Mouse (Mus musculus): ENCODE measurements around the gene Rgl1.
"Not testable (repeated sequence)": the region's sequence is repeated elsewhere in the genome, so short reads cannot be mapped to it uniquely, and the experiment has no call there.

Gene Rgl1

DNA sequence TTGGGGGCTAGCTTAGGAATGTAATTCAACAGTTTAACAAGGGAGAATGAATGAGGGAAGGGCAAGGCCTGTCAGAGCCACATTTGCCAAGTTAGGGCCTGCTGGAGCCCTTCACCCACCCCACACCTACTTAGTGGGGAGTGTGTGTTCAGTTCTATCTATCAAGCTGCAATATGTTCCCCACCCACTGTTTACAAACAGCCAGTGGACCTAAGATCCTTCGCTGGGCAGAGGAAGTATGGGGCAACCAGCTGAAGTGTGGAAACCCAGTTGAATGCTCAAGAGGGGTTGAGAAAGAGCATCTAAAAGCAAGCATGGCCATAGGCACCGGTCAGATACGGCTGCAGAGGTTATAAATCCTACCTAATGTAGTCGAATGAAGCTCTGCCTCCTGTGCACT, 20.8 kb upstream of the Rgl1 start:
- in situ Hi-C loops (cut with MboI), result no loop called here

DNA sequence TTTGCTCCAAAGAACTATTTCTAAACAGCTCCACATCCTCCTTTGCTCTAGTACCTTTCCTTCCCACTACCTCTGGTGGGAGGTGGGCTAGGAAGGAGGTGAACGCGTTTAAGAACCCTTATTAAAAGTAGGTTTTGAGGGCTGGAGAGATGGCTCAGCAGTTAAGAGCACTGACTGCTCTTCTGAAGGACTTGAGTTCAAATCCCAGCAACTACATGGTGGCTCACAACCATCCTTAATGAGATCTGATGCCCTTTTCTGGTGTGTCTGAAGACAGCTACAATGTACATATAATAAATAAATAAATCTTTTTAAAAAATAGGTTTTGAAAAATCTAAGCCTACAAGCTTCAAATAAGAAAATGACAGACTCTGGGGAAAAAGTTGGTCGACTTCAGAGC, 19.3 kb upstream of the Rgl1 start:
- in situ Hi-C loops (cut with MboI), result not testable (repeated sequence)

DNA sequence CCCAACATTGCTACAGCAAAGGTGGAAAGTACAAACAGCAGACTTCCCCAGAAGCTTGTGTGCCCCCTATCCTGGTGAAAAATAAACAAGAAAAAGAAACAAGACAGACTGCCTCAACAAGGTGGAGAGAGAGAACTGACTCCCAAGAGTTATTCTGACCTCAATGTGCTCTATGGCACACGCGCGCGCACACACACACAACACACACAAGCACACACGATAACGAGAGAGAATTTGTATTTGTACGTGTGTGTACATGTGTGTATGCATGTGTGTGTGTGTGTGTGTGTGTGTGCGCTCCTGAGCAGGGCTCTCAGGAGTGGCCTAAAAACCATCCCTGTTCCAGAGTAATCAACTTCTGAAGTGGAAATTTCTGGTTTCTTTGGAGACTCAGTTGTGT, 18.5 kb upstream of the Rgl1 start:
- in situ Hi-C loops (cut with MboI), result no loop called here

DNA sequence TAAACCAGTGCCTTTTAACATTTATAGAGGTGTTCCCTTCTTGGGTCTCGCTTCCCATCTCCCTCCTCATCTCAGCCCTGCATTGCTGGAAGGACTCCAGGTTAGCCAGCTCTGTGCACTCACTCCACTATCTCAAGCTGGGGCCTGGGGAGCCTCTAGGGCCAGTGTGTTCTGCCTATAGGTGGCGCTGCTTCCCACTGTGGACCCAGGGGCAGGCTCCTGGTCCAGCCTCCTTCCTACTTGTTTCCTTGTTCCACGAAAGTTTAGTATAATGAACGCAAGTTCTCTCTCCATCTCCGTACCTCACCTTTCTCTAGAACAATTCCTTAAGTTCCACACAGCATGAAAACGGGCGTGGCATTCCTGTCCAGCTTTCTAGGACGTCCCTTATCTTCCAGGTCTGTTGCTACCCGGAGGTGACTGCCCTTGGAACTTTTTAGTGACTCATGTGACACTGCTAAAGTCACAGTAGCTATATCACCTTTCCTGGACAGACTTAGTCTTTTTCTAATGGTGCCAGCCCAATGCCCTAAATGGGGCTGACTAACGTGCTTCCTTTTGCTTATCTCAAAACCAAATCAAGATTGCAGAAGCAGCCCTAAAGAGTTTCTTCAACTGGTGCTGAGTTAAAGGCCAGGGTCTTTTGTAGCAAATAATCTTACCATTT, 13.1 kb upstream of the Rgl1 start:
- in situ Hi-C loops (cut with MboI), result no loop called here

DNA sequence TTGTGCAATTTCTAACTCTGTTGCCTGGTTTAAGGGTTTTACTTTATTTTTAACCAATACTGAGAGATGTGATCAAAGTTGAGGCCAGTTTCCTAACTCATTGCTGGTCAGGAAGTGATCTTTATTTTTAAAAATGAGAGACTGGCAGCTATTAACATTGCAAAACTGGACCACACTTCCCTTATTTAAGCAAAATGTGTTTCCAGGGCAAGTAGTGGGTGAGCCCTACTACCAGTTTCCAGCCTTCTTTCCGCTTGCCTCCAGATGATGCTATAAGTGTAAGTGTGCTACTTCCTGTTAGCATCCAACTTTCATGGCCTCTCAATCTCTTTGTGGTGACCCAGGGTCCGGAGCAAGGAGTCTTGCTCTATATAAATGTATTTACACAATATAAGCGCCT, 8.4 kb upstream of the Rgl1 start:
- in situ Hi-C loops (cut with MboI), result not testable (repeated sequence)

DNA sequence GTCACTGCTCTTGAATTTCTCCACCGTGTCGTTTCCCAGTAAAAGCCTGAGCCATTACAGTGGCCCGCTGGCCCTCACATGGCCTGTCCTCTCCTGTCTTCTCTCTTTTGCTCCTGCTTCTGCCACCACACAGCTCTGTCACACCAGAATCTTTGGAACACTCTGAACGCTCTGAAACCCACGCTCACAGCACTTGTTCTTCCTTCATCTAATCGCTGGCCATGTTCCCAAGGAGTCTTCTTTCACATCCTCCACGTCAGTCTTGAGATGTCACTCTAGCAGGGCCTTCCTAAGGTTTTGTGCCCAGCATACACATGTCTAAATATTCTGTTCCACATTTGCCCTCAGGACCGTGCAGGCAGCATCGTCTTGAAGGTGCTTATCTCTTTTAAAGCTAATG, 4.9 kb upstream of the Rgl1 start:
- in situ Hi-C loops (cut with MboI), result no loop called here

DNA sequence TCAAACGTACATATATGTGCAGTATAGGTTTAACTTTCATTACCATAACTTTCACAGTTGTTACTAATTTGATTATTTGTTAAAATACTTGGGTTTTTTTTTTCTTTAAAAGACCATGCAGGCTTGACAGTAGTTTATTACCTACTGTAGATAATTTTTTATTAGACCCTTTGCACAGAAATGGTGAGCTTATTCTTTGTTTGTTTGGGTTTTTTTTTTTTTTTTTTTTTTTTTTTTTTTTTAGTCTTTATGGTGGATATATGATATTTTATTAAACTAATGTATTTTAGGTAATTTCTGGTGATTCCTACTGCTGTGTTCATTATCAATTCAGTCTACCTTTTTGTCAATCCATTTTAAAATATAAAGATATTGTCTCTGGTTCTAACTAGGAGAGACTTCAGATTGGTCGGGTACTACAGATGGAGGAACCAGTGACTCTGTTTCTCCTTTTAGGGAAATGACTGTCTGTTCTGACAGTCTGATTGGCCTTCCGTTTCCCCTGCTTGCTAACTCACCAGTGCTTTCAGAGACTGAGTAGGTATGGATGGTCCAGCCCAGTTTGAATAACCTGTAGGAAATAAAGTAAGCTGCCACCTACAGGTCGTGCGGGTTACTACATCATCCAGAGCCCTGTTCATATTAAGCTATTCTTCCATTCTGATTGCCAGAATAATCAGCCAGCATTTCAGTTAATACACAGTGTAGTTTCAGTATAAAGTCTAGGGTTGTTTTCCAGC, 1.8 kb upstream of the Rgl1 start:
- in situ Hi-C loops (cut with MboI), result no loop called here

DNA sequence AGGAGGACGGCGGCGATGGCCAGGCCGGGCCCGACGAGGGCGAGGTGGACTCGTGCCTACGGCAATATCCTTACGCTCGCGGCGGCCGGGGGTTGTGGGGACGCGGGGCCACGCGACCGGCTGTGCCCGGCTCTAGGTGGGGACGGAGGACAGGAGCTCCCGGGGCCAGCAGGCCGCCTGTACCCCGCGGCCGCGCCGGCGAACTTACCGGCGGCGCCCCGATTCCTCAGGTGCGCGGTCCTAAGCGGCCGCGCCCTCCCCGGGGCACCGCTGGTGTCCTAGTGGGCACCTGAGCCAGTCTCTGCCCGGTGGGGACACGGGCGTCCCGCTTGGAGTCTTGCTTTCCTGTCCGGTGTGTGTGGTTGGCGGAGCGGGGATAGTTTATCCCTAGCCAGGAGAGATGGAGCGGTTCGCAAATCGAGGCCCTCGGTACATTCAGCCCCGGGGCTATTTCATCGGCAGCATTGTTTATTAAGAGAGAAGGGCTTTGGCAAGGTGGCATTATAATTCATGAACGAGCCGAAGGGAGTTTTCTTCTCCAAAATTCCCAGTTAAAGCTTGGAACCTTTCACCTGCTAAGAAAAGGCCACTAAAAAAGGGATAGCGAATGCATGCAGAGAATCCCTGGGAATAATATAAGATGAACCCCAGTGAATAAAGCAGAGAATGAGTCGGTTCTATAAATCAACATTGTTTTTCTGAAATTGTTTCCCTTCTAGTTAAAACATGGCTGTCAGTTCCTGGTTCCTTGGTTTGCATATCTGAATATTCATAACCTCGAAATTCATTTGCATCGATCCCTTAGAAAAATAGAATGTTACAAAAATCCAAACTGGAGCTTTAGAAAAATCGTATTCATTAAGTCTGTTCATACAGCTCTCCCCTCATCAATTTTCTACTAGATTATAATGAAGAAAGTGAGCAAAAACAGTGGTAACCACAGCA, 925 bp upstream of the Rgl1 start:
- in situ Hi-C loops (cut with MboI), result no loop called here

DNA sequence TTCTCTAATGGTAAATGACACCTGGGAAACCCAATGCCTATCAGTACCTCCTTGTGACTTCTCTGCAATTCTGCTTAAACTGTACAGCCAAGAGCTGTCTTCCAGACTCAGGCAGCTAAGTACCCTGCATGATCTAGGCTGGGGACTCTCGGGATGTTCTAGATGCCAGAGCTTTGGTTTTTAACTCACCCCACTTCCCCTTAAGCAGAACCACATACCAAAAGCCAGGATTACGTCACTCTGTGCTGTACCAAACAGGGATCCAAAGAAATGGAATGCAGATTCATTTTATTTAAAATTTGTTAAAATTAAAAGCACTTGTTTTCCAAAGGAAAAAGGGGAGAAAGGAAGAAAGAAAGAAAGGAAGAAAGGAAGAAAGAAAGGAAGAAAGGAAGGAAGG, 4.4 kb downstream of the Rgl1 start:
- in situ Hi-C loops (cut with MboI), result no loop called here

DNA sequence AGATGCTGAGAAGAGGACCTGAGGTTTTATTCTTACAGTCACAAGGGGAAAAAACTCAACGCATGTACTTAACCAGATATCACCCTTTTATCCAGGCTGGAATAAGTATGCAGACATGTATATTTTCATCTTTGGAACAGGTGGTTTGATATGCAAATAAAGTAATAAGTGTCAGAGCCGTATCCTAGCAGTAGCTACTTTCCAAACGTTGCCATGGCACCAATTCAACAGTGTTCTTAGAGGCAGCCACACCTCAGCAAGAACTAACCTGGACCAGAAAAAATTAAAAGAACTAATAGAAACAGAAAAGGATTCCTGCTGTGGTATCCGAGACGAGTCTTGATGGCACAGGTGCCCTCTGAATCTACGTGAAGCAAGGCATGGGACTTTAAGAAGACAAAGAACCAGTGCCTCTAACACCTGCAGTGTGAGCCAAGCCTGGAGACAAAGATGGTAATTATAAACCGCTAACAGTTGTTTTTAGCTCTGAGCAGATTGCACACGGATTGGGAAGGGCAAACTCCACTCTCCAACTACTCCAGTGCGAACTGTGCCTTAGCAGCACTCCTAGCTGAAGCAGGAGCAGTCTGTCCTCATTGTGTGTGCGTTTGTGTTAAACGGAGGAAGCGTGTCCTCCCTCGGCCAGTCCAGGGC, 15.7 kb downstream of the Rgl1 start, which contains the start of gene Apobec4:
Apobec4 (plus strand) TSS at position 240 of the 654 bp plus-strand sequence.
- in situ Hi-C loops (cut with MboI), result no loop called here

DNA sequence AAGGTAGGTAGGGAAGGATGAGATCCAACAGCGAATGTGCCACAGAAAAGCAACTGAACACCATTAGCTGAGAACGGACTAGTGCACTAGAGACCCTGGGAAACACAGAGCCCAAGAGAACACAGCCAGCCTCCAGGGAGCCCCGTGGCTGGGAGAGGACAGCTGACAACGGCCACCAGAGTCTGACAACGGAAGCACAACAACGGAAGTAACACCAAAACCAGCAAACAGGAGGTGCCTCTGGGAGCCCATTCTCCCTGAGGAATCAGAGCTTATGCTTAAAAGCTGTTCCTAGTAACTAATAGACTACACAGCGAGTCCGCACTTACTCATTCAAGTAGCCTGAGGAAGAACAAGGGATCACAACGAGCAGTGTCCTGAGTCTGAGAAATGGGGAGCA, 16.9 kb downstream of the Rgl1 start:
- in situ Hi-C loops (cut with MboI), result loop anchor here (10.0 kb wide), 1 partner anchor 224 kb away; no protein-coding TSS in a partner anchor

DNA sequence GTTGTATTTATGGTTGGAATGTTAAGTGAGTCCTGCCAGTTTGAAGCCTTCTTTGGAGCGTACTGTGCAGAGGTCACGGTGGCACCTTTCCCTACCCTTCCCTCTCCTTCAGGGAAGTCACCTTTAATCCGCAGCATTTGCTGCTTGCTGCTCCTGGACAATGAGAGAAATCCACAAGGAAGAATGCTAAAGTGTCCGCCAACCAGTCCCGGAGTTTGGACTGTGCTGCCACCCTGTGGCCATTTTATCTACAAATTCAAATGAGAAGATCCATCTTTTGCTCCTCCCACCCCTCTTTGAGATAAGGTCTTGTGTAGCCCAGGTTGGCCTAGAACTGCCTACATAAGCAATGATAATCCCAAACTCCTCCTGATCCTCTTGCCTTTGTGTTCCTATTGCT, 19.7 kb downstream of the Rgl1 start:
- in situ Hi-C loops (cut with MboI), result loop anchor here (10.0 kb wide), 1 partner anchor 222 kb away; no protein-coding TSS in a partner anchor

DNA sequence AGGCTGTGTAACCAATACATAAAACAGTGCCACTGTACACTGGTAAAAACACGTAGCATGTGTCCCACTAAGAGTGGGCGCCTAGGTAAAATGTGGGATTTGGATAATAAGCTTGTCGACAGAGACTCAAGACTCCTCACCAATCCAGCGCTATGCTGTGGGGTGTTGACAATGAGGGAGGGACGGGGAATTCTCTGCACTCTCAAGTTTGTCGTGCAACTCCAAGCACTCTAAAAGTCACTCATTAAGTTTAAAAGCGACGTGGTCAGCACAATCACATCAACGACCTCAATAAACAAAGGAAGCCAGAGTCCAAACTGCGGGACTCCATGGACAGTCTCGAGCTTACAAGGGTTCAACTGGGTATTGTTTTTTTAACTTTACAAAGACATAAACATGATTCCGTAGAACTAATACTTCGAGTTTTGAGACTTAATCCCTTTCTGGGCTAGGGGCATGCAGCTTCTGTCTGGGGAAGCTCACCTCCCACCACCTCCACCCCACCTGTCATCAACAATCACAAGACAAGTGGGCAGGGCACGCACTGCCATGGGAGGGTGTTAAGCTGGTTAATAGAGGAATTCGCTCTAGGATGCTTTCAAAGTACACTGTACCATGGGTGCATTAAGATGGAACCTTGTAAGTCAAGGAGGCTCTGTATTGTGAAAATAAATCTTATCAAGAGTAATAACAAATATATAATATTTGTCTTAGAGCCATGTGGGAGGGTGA, 22.9 kb downstream of the Rgl1 start:
- in situ Hi-C loops (cut with MboI), result loop anchor here (10.0 kb wide), 1 partner anchor 218 kb away; no protein-coding TSS in a partner anchor

DNA sequence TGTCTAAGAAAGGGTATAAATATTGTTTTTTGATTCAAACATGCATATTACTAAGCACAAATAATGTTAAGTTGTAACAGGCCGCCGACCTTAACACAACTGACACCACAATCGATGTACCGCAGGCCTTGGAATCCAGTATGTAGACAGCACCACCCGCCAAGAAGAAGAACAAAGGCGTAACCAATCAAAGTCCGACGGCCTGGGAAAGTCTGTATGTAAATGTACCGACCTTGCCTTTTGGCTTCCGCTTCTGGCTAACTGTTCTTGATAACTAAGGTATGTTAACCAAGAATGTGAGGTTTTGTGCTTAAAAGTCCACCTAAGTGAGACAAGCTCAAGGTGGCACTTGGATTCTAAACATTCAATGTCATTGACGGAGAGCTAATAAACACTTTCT, 26.8 kb downstream of the Rgl1 start:
- in situ Hi-C loops (cut with MboI), result no loop called here

DNA sequence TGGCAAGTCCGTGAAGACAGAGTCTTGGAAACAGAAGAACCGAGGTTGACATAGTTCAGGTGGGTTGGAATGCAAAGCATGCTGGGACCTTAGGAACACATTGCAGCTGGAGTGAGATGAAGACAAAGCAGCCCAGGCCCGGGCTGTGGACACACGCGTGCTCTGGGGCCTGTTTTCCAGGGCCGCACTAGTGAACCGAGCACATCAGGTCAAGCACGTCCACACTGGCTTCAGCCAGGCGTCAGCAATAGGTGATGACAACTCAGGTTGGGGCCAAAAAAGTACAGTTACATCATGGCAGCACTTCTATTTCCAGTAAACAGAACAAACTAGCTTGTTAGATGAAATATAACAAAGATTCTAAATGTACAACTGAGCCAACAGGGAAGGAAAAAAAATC, 27.4 kb downstream of the Rgl1 start:
- in situ Hi-C loops (cut with MboI), result no loop called here

DNA sequence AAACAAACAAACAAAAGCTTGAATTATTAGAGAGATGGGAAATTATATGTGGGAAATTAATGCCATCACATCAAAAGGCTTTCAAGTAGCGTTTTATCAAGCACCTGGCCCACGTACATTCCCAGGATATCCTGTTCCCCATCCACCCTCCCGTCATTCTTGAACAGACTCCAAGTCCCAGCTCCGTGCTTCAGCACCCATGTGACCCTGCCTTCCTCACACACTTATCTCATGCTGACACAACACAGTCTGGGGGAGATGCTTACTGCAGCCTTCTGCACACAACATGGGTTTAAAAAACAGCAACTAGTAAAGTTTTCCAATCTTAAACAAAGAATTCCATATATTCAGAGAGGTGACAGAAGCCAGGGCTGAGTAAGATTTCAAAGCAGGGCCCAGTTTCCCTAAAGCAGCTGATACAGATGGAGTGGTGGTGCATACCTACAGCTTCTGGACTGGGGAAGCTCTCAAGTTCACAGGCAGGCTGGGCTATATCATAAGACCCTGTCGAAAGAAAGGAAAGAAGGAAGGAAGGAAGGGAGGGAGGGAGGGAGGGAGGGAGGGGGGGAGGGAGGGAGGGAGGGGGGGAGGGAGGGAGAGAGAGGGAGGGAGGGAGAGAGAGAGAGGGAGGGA, 38.4 kb downstream of the Rgl1 start:
- in situ Hi-C loops (cut with MboI), result no loop called here

DNA sequence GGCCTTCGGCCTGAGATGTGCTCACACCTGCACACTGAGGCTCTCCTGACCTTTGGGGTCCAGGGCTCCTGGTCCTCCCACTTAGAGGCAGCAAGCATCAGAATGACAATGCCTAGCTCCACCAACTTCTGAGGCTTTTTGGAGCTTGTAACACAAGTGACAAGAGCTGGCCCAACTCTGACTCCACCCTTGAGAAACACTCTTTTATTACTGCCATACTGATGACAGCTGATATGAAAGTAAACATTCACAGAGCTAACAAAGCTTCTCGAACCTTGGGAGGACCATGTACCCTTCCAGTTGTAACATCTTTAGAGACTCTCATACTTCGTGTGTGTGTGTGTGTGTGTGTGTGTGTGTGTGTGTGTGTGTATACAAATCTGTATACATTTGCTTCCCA, 40.1 kb downstream of the Rgl1 start:
- in situ Hi-C loops (cut with MboI), result no loop called here

DNA sequence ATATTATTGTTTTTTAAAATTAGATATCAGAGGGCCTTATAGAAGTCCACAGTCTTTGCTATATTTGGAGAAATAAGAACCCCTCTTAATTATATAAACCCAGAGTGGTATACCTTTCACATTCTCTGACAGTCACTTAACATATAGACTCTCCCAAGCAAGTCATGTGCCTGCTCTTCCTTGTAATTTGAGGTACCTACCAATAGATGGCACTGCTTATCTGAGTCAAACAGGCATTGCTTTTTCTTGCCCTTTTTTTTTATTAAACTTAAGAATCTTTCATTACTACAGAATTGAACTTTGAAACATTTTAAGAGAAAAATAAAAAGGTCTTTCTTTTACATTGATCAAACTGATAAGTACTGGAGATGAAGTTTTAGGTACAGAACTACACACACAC, 41.9 kb downstream of the Rgl1 start:
- in situ Hi-C loops (cut with MboI), result no loop called here

DNA sequence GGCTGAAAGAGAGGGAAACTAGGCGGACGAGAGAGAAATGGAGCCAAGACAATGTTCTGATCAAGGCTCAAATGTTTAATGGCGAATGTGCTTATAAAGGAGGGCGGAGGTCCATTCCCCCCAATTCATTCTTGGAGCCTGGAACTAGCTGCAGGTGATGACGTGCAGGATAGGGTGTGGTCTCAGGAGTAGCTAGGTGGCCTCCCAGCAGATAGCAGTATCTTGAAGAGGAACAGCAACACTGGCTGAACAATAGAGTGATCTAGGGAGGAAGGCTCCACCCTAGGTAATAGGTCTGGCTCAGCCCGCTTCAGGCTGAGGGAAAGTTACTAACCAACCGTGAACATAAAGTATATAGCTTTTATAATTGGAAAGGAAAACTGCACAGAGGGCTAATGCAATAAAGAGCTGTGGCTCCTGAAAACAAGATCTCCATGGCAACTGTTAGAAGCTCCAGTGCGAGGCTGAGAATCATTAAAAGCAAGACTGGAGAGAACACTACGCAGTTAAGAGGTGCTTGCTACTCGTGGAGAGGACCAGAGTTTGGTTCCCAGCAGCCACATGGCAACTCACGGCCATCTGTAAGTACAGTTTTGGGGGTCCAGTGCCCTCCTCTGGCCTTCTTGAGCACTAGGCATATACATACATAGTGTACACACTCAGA, 44.5 kb downstream of the Rgl1 start:
- in situ Hi-C loops (cut with MboI), result no loop called here

DNA sequence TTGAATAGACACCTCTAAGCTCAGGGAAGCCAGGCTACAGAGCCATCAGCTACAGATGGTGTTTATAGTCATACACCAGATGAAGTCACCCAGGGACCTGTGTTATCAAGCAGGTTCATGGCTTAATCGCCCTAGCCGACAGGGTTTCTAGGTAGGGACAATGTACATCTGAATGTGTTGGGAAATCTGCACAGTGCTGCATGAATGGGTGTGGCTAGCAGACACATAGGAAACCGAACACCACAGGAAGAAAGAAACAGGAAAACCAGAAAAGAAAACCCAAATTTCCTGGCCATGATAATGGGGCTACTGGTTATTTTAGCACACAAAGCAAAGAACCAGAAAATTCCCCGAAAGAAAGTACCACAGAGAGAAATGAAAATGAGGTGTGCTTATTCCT, 45.2 kb downstream of the Rgl1 start:
- in situ Hi-C loops (cut with MboI), result no loop called here

Measured in mature B cell (primary cell).